Mouse (Mus musculus) E14TG2a.4 (cell line): Measurements from ENCODE around the gene Foxp1.

Experiments
- CTCF ChIP-seq: conservative IDR thresholded peaks from 2 replicates; pipeline ENCODE4 v1.5.1; 2014; ENCODE audit warnings: low read length
- NANOG ChIP-seq: IDR thresholded peaks from 2 replicates; pipeline ENCODE4 v1.6.1; 2014; ENCODE audit warnings: borderline replicate concordance, low read length, mixed read lengths
- POU5F1 ChIP-seq: IDR thresholded peaks from 2 replicates; pipeline ENCODE4 v1.6.1; 2014; ENCODE audit warnings: low read length, borderline replicate concordance

GRCm38 (mm10) chr6:99295495-99295894 is 227.0 kb downstream of the Foxp1 start:
- TF ChIP-seq CTCF, result no peak
- TF ChIP-seq NANOG, result no peak
- TF ChIP-seq POU5F1, result no peak
